Mouse (Mus musculus) kidney, adult 8-10 months (tissue): ENCODE measurements around the gene Nfrkb.
A peak's percentile ranks its signal among the peaks of the same experiment; 100 is the strongest.

Experiments used
- DNase-seq, 2 experiments: peaks; one replicate each; pipeline ENCODE4 v3.0.0; 2022

Gene Nfrkb

DNA sequence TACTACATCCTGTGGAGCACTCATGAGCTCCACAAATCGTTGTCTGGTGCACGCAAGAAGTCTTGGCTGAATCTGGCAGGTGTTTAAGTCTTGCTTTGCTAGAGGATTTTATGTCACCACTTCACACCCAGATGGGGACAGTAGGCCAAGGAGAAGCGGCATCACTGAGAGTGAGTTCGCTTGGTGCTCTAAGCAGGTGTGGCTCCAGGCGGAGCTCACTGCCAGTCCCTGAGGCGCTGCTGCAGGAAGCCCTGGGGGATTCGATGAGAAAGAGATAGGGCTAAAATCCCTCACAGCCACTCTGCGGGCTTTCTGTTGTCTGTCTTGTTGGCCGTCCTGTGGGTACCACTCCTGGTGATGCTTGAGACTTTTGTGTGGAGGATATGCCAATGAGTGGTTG is 44.0 kb downstream of the Nfrkb start:
- DNase-seq: no peak

GRCm38 (mm10) chr9:31431751-31432150 is 45.8 kb downstream of the Nfrkb start:
- DNase-seq: no peak

- DNase-seq: peak; percentile 27
Observed at GRCm38 (mm10) chr9:31432336-31432975, 46.5 kb downstream of the Nfrkb start.

DNA sequence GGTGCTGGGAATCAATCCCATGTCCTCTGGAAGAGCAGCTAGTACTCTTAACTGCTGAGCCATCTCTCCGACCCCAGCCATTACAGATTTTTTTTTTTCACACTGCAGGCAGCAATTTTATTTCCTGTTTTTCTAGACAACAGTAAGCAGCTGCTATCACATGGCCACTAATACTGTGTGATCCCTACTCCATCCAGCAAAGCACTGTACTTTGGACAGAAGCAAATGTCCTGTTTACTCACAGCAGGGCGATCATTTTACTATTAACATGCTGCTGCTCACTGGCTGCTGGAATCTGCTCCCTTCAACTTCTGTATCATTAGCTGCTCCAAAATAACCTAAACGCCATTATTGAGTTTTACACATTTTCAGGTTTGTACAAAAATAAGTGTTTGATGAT is 47.4 kb downstream of the Nfrkb start:
- DNase-seq: peak; percentile 17 to 28

GRCm38 (mm10) chr9:31435415-31435814 is 49.4 kb downstream of the Nfrkb start:
- DNase-seq: no peak

- peak; percentile 61 to 62 for DNase-seq
Observed at GRCm38 (mm10) chr9:31437861-31438260, 51.9 kb downstream of the Nfrkb start.

DNA sequence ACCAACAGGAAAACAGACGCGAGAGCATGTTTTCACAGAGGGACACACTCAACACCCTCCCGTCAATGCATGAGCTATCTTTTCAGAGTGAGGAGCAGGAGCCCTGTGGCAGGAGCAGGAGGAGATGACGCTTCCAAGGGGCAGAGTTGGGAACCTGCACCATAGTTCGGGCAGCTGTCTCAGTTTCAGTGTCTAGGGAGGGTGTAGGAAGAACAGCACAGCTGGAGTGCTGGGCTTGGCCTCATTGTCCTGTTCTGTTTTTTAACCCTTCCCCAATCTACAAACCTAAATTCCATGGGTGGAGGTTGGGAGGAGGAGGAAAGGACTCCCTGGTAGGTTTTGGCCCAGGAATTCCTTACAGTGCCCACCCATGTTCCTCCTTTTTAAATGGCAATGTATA is 52.8 kb downstream of the Nfrkb start:
- DNase-seq: no peak

DNA sequence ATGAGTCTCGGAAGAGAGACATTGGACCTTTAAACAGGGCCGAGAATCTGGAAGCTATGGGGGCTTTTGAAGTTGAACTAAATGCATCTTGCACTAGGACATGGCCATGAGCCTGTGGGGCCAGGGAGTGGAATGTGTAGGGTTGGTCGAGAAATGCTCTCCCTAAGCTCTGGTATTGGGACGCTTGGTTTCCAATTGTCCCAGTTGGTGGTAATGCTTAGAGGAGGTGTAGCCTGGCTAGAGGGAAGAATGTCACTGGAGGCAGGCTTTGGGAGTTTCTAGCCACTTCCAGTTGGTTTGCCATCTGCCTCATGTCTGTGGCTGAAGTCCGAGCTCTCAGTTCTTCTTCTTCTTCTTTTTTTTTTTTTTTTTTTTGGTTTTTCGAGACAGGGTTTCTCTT is 53.3 kb downstream of the Nfrkb start:
- DNase-seq: no peak

- DNase-seq: no peak
Observed at GRCm38 (mm10) chr9:31440366-31440765, 54.4 kb downstream of the Nfrkb start.

- no peak for DNase-seq
Observed at GRCm38 (mm10) chr9:31441487-31441886, 55.5 kb downstream of the Nfrkb start.

GRCm38 (mm10) chr9:31444236-31444635 is 58.2 kb downstream of the Nfrkb start:
- DNase-seq: no peak

- no peak for DNase-seq
Observed at GRCm38 (mm10) chr9:31449145-31449772, 63.3 kb downstream of the Nfrkb start.

DNA sequence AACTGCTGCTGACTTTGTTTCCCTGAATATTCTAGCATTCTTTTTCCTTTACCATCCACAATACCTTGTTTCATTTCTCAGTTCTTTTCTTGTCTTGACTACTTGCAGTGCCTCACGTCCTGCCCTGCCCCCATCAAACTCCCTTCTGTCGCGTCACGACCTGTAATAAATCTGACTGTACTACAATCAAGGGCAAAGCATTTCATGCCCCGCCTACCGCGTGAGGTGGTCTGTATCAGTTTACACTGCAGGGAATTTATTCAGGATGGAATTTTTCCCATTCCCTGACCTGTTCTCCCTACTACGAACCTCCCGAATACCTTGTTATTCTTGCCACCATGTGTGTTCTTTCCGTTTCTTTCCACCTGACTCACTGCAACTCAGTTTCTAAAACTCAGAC is 66.2 kb downstream of the Nfrkb start:
- DNase-seq: no peak

GRCm38 (mm10) chr9:31454356-31454755 is 68.4 kb downstream of the Nfrkb start:
- DNase-seq: no peak

DNA sequence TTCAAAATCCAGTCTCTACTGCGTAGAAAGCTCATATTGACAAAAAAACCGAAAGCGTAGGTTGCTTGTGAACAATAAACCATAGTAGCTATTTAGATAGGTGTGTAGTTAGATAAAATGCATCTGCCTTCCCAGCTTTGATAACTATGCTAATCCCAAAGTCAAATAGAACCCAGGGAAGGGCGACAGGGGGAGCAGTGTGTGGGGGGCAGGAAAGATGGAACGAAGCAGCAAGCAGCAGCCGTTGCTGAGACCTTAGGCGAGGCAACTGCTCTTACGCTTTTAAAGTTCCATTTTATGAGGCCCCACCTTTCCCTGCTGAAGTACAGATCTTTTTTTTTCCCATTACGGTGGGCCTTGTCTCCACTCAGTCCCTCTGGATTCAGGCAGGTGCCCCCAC is 77.2 kb downstream of the Nfrkb start:
- DNase-seq: no peak

DNA sequence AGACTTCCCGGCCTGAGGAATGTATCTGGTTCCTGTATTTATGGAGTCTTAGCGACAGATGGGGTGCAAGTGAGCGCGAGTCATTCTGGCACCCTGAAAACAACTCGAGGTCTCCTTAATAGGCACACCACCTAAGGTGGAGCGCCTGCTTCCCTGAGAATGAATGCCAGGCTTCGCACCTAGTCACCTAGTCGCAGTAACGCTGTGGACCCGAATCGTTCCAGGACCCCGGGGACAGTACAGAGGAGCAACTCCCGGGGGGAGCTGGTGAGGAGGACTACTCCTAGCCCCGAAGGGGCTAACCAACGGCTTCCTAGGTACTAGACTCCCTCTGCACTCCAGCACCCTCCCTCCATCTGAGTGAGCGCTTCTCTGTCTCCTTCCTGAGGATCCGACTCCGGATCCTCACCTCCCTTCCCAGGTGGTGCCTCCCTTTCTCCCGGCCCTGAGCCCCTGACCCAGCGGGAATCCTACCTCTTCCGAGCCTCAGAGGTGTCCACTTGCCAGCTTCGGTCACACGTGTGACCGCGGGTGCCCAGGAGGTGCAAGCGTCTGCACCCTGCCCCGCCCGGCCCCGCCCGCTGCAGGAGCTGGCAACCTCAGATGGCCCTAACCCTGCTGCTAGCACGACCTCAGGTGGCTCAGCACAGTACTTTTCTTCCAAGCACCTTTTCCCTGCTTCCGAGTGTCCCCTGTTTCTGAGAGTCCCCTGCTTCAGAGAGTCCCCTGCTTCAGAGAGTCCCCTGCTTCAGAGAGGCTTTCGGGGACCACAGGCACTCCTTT is 77.9 kb downstream of the Nfrkb start, which contains the start of gene Tmem45b:
Gene Tmem45b, minus strand, starts transcription at position 771 of the 783 bp plus-strand sequence.
- peak; percentile 29 to 36 for DNase-seq
